Mouse (Mus musculus) kidney, adult 2 months (tissue): ENCODE measurements around the gene Adora2a.

Source experiments
- CTCF ChIP-seq: fragments of 200-500 bp; conservative IDR thresholded peaks from 2 replicates; pipeline ENCODE4 v1.5.1; 2011; ENCODE audit warnings: low read depth, mild to moderate bottlenecking, control low read depth, low read length, moderate library complexity, mixed read lengths; ENCODE audit not compliant: insufficient read depth, insufficient read length
- POLR2A ChIP-seq: fragments of 200-500 bp; IDR thresholded peaks from one replicate; pipeline ENCODE4 v1.6.1; 2011; ENCODE audit warnings: low read depth, low read length, control low read depth

- no peak for TF ChIP-seq CTCF
- TF ChIP-seq POLR2A = no peak
These were observed 32.9 kb upstream of the Adora2a start for GRCm38 (mm10) chr10:75283821-75284220.
